Mouse (Mus musculus) myocyte (in vitro differentiated cells): ENCODE data around the gene Rassf9. TPM values are rescaled to one million over a fixed set of nuclear protein-coding genes. Genes with fewer than 3 reads are reported as not detected.

Experiments
- H3K27me3 ChIP-seq: one replicate; pipeline ENCODE4 v1.6.1; 2011; ENCODE audit not compliant: control insufficient read depth, insufficient read depth, insufficient read length
- H3K36me3 ChIP-seq: one replicate; pipeline ENCODE4 v1.6.1; 2011; ENCODE audit not compliant: control insufficient read depth, insufficient read depth
- H3K4me2 ChIP-seq: one replicate; pipeline ENCODE4 v1.6.1; 2011; ENCODE audit warnings: low read depth, control low read depth
- H3K4me3 ChIP-seq: one replicate; pipeline ENCODE4 v1.5.1; 2011; ENCODE audit warnings: mild to moderate bottlenecking, control low read depth, moderate library complexity
- H3K79me2 ChIP-seq: one replicate; pipeline ENCODE4 v1.6.1; 2011; ENCODE audit not compliant: control insufficient read depth, insufficient read depth
- H3ac ChIP-seq: one replicate; pipeline ENCODE4 v1.6.1; 2011; ENCODE audit not compliant: control insufficient read depth, insufficient read length
- CEBPB ChIP-seq: IDR thresholded peaks from 2 replicates; pipeline ENCODE4 v1.6.1; 2011; ENCODE audit warnings: mild to moderate bottlenecking, moderate library complexity; ENCODE audit not compliant: poor library complexity, insufficient read depth, severe bottlenecking
- E2F4 ChIP-seq: IDR thresholded peaks from one replicate; pipeline ENCODE4 v1.6.1; 2011; ENCODE audit warnings: mild to moderate bottlenecking, control low read depth, moderate library complexity; ENCODE audit not compliant: insufficient read depth
- MAX ChIP-seq: IDR thresholded peaks from one replicate; pipeline ENCODE4 v1.6.1; 2011; ENCODE audit warnings: low read depth, mild to moderate bottlenecking, control low read depth
- MYOD1 ChIP-seq, 3 experiments: IDR thresholded peaks; one replicate each; pipeline ENCODE4 v1.6.1; 2011; ENCODE audit warnings: control low read depth in 2 of 3, low read depth in 2 of 3, mild to moderate bottlenecking in 2 of 3, moderate library complexity in 1 of 3; ENCODE audit not compliant: insufficient read length in 2 of 3, control insufficient read depth in 1 of 3
- MYOG ChIP-seq, 3 experiments: IDR thresholded peaks; one replicate each; pipeline ENCODE4 v1.6.1; 2011; ENCODE audit warnings: control low read depth in 2 of 3, low read depth in 2 of 3, mild to moderate bottlenecking in 2 of 3; ENCODE audit not compliant: insufficient read length in 2 of 3, control insufficient read depth in 1 of 3, insufficient read depth in 1 of 3
- POLR2A ChIP-seq: IDR thresholded peaks from one replicate; pipeline ENCODE4 v1.6.1; 2011; ENCODE audit warnings: low read depth, mild to moderate bottlenecking, control low read depth, moderate library complexity; ENCODE audit not compliant: insufficient read length
- POLR2AphosphoS2 ChIP-seq: IDR thresholded peaks from one replicate; pipeline ENCODE4 v1.6.1; 2011; ENCODE audit warnings: low read depth, control low read depth; ENCODE audit not compliant: insufficient read length
- REST ChIP-seq: IDR thresholded peaks from one replicate; pipeline ENCODE4 v1.6.1; 2011; ENCODE audit warnings: mild to moderate bottlenecking, control low read depth, moderate library complexity; ENCODE audit not compliant: insufficient read depth, insufficient read length
- SRF ChIP-seq: IDR thresholded peaks from one replicate; pipeline ENCODE4 v1.6.1; 2011; ENCODE audit warnings: low read depth; ENCODE audit not compliant: control insufficient read depth, insufficient read length
- TCF12 ChIP-seq: IDR thresholded peaks from one replicate; pipeline ENCODE4 v1.6.1; 2011; ENCODE audit warnings: mild to moderate bottlenecking, control low read depth; ENCODE audit not compliant: poor library complexity, insufficient read depth, severe bottlenecking
- TCF3 ChIP-seq: IDR thresholded peaks from one replicate; pipeline ENCODE4 v1.6.1; 2011; ENCODE audit warnings: low read depth, control low read depth; ENCODE audit not compliant: insufficient read length
- USF1 ChIP-seq: IDR thresholded peaks from one replicate; pipeline ENCODE4 v1.6.1; 2011; ENCODE audit warnings: low read depth, mild to moderate bottlenecking, control low read depth, moderate library complexity
- polyA plus RNA-seq: library from polyadenylated mRNA; unstranded; fragments of >200 nt; fragmentation: generic; extraction: Trizol; gene quantifications from one replicate; pipeline ENCODE4 v1.2.1, GENCODE M21; 2012; ENCODE audit warnings: missing spikeins

Rassf9 gene
- polyA plus RNA-seq, 1 experiment, result not detected

DNA sequence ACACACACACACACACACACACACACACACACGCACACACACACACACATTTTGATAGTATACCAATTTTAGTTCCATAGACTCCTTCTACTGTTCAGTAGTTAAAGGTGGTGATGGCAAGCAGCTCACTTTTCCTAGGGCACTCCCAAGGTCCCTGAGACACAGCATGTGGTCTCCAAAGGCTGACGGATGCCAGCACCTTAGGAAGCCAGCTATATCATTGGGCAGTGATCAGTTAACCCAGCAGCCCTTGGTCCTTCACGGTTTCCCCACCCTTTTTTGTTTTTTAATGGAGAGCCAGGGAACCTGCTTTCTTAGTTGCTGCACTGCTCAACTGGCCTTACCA lies 588 bp upstream of the Rassf9 start:
- H3K36me3 ChIP-seq, result no peaks in the 10 kb centered on the region
- no peaks in the 10 kb centered on the region for H3K27me3 ChIP-seq
- H3K79me2 ChIP-seq, result no peaks in the 10 kb centered on the region
- TF ChIP-seq TCF12 (no peak), E2F4 (no peak), CEBPB (no peak), TCF3 (no peak), USF1 (no peak), MYOD1 (IDR thresholded peaks at IDR 0.05; ENCODE audit: control insufficient read depth in 1 of 3, insufficient read length in 2 of 3, low read depth in 2 of 3) (no peak), MAX (no peak), POLR2A (no peak), REST (no peak), SRF (no peak), MYOG (IDR thresholded peaks at IDR 0.05; ENCODE audit: control insufficient read depth in 1 of 3, insufficient read depth in 1 of 3, insufficient read length in 2 of 3, low read depth in 2 of 3) (no peak), POLR2AphosphoS2 (no peak)
- H3K4me2 ChIP-seq, result no peak overlapping the region
- no peak overlapping the region for H3K4me3 ChIP-seq
- H3ac ChIP-seq, result no peak overlapping the region

DNA sequence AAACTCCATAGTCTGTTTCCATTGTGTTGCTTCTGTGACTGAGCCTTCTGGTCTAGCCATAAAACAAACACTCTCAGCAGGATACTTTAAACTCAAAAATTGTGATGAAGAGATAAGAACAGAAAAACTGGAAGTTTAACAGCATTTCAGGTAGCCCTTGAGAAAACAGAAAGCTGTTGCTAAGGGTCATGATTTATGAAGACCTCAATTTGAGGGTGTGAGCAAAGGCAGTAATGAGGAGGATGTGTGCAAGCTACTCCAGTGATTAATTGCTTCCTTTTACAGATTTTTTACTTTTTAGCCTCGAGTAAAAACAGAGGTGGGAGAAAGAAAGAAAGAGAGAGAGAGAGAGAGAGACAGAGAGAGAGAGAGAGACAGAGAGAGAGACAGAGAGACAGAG lies 2.1 kb downstream of the Rassf9 start:
- no peaks in the 10 kb centered on the region for H3K27me3 ChIP-seq
- no peak overlapping the region for H3K4me2 ChIP-seq
- H3K36me3 ChIP-seq, result no peaks in the 10 kb centered on the region
- H3K79me2 ChIP-seq, result no peaks in the 10 kb centered on the region
- TF ChIP-seq TCF3, result no peak
- no peak overlapping the region for H3K4me3 ChIP-seq
- no peak overlapping the region for H3ac ChIP-seq

DNA sequence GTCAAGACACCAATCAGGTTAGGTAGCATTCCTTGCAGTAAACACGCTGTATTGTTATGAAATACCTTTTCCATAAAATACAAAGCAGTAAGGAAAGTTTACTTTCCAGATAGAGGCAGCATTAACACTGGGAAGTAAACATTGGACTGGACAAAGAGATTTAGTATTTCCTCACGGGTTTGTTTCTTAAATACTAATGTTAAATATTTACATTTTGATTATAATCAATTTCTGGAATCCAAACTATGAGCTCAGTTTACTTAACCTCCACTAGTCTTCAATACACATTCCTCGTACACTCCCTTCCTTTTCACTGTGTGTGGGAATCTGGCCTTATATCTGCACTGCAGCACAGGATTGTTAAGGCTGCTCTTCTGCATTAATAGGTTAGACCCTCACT lies 15.9 kb downstream of the Rassf9 start:
- Histone ChIP-seq H3K27me3 (no peaks in the 10 kb centered on the region), H3K36me3 (no peaks in the 10 kb centered on the region), H3ac (no peak overlapping the region), H3K4me3 (no peak overlapping the region), H3K79me2 (no peaks in the 10 kb centered on the region), H3K4me2 (no peak overlapping the region)
- TF ChIP-seq SRF (no peak), POLR2A (no peak), POLR2AphosphoS2 (no peak), MYOD1 (IDR thresholded peaks at IDR 0.05; ENCODE audit: control insufficient read depth in 1 of 3, insufficient read length in 2 of 3, low read depth in 2 of 3) (no peak), MAX (no peak), E2F4 (no peak), REST (no peak), TCF3 (no peak)

DNA sequence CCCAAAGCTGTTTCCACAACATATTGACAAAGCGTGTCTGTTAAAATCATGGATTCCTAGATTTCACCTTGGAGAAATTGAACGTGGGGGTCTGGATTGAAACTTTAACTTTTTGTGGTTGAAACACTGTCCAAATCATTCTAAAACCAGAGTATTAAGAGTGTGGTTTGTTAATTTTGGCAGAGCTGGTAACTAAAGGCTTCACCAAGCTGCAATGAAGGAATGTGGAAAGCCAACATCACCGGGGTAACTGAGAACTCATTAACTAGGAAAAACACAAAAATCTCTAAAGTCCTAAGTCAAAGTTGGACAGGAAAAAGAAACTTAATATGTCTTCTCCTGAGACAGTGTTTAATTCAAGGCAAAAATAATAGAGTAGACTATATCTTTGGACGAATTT lies 41.9 kb downstream of the Rassf9 start:
- H3K36me3 ChIP-seq, result no peaks in the 10 kb centered on the region
- TF ChIP-seq MAX (no peak), E2F4 (no peak), SRF (no peak), TCF12 (no peak), REST (no peak), MYOG (IDR thresholded peaks at IDR 0.05; ENCODE audit: control insufficient read depth in 1 of 3, insufficient read depth in 1 of 3, insufficient read length in 2 of 3, low read depth in 2 of 3) (no peak), CEBPB (no peak), POLR2AphosphoS2 (no peak), TCF3 (no peak), USF1 (no peak), POLR2A (no peak), MYOD1 (IDR thresholded peaks at IDR 0.05; ENCODE audit: control insufficient read depth in 1 of 3, insufficient read length in 2 of 3, low read depth in 2 of 3) (no peak)

DNA sequence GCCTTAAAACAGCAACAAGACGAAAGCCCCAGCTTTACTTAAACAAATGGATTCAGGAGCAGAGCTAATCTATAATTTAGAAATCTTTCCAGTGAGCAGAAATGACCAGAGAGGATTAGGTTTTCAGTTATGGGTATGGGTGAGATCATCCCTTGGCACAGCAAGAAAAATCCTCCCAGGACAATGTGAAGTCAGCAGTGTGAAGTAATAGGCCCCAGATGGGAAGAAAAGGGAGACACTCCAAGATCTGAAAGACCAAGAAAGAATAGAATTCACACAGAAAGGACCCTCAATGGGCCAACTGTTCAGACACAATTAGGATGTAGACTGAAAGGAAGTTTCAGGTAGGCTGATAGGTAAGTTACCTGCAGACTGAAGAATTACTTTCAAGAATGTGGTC lies 50.5 kb downstream of the Rassf9 start:
- H3K4me3 ChIP-seq, result no peak overlapping the region
- TF ChIP-seq POLR2A, result no peak
- no peak for TF ChIP-seq USF1
- no peak for TF ChIP-seq POLR2AphosphoS2
- TF ChIP-seq CEBPB, result no peak
- no peak for TF ChIP-seq REST
- no peak for TF ChIP-seq SRF
- TF ChIP-seq MAX, result no peak
- TF ChIP-seq MYOG (IDR thresholded peaks at IDR 0.05; ENCODE audit: control insufficient read depth in 1 of 3, insufficient read depth in 1 of 3, insufficient read length in 2 of 3, low read depth in 2 of 3), result no peak
- TF ChIP-seq TCF12, result no peak
- no peak for TF ChIP-seq E2F4
- TF ChIP-seq TCF3, result no peak
- no peak for TF ChIP-seq MYOD1 (IDR thresholded peaks at IDR 0.05; ENCODE audit: control insufficient read depth in 1 of 3, insufficient read length in 2 of 3, low read depth in 2 of 3)
- H3K36me3 ChIP-seq, result no peaks in the 10 kb centered on the region
- H3ac ChIP-seq, result no peak overlapping the region
- no peak overlapping the region for H3K4me2 ChIP-seq
- H3K79me2 ChIP-seq, result no peaks in the 10 kb centered on the region
- H3K27me3 ChIP-seq, result no peaks in the 10 kb centered on the region

More for the DNA sequence above, 41.9 kb downstream of the Rassf9 start:
- Histone ChIP-seq H3K79me2 (no peaks in the 10 kb centered on the region), H3K4me3 (no peak overlapping the region), H3ac (no peak overlapping the region), H3K27me3 (no peaks in the 10 kb centered on the region), H3K4me2 (no peak overlapping the region)
